Comparison of ENCODE assay signal across 16 mouse cellular contexts in the genomic region with DNA sequence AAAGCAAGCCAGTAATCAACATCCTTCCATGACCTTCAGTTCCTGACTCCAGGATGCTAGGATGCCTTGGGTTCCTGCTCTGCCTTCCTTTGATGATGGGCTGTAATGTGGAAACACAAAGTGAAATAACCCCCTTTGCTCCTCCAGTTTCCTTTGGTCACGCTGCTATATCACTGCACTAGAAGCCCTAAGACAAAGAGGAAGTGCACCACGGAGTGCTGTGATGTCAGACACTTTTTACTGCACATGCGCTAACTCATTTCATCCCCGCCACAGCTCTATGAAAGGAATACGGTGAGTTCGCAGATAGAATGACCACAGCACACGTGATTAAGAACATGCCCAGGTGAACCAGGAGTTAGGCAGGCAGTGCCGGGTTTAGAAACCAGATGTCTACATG. TPM values are rescaled to one million over a fixed set of nuclear protein-coding genes. Genes with fewer than 3 reads are reported as not detected.
A peak's percentile ranks its signal among the peaks of the same experiment; 100 is the strongest.
DNase-seq lines count a peak whose midpoint lies in the region; ATAC-seq lines count a peak whose summit lies in the region.
"Had no signal": no experiment of that assay in that cellular context is flagged by ENCODE, and none has a peak within 500 bp of the region (broad histone marks: within the 10 kb centered on the region; RNA-seq: fewer than 3 reads in every experiment).

No protein-coding gene starts in this region.

- peak; percentile 32 for ATAC-seq in CD4-positive, CD25-positive, alpha-beta regulatory T cell, adult 4 months
- peak; percentile 58; the same call in 1 of the 2 replicates for ATAC-seq in common myeloid progenitor, adult 5-6 weeks (replicated peaks; ENCODE audit: low read depth, poor library complexity, severe bottlenecking)
- ATAC-seq: hindbrain, postnatal 0 days; intestine, postnatal 0 days had no signal

- DNase-seq in lung, postnatal 36 days = peak; percentile 19
- no peak for DNase-seq in lung, postnatal 25 days (ENCODE audit: low spot score)
- peak; percentile 3 to 24 for DNase-seq in natural killer cell, adult 2 months (ENCODE audit: low spot score in 2 of 2)
- no peak for DNase-seq in frontal cortex, postnatal 10 days (ENCODE audit: low spot score in 2 of 2)
- DNase-seq in lung, adult 18-20 months = no peak
- DNase-seq: cerebellum, adult 11-12 months; cerebellum, postnatal 14 days; kidney, postnatal 25 days; liver, embryonic 13.5 days; lung, embryonic 14.5 days; lung, postnatal 4 days; right cerebral cortex, postnatal 14 days had no signal

RNA-seq across cellular contexts. Expression of gene Ddr2, which starts 36.8 kb away (rescaled TPM):
- polyA plus RNA-seq in CD4-positive, CD25-positive, alpha-beta regulatory T cell, adult 4 months (2017; shearing (Covaris generic)) = not detected
- not detected in 2 replicates for total RNA-seq in common myeloid progenitor, adult 5-6 weeks (2017)

Comparison
In these comparisons a context has a peak if more than half of its experiments do, and no peak if none do; other contexts are left out.
1. DNase-seq: peak in lung, postnatal 36 days (single experiment) and natural killer cell, adult 2 months (2 of 2); none in lung, postnatal 25 days (single experiment), frontal cortex, postnatal 10 days (0 of 2) and lung, adult 18-20 months (0 of 2).